Mouse (Mus musculus) liver, embryonic 11.5 days (tissue): ENCODE results near the gene Foxa2. TPM values are rescaled to one million over a fixed set of nuclear protein-coding genes. Genes with fewer than 3 reads are reported as not detected.

Experiments
- ATAC-seq: fragments of 200-750 bp; cut with Nextera tagmentation; replicated peaks from 2 replicates; pipeline ENCODE4 v1.8.0; 2017; ENCODE audit warnings: moderate number of reproducible peaks, mild to moderate bottlenecking, moderate TSS enrichment, moderate library complexity; ENCODE audit not compliant: low FRiP score
- DNase-seq: peaks from one replicate; pipeline ENCODE4 v3.0.0-alpha.2; 2017; ENCODE audit warnings: low spot score
- H3K27ac ChIP-seq: fragments of 300-500 bp; sonication (generic); 2 replicates; pipeline ENCODE4 v1.5.1; 2014; ENCODE audit warnings: mild to moderate bottlenecking, low read depth, low read length, control low read depth
- H3K27me3 ChIP-seq: fragments of 300-500 bp; sonication (generic); replicated peaks from 2 replicates; pipeline ENCODE4 v1.6.1; 2014; ENCODE audit warnings: low read length, mixed read lengths; ENCODE audit not compliant: control insufficient read depth, insufficient read depth
- H3K36me3 ChIP-seq: fragments of 300-500 bp; sonication (generic); 2 replicates; pipeline ENCODE4 v1.6.1; 2014; ENCODE audit warnings: mild to moderate bottlenecking, low read length, moderate library complexity, mixed read lengths; ENCODE audit not compliant: control insufficient read depth, insufficient read depth
- H3K4me1 ChIP-seq: fragments of 300-500 bp; sonication (generic); replicated peaks from 2 replicates; pipeline ENCODE4 v1.6.1; 2014; ENCODE audit warnings: low read length, mixed read lengths; ENCODE audit not compliant: control insufficient read depth, insufficient read depth
- H3K4me2 ChIP-seq: fragments of 300-500 bp; sonication (generic); 2 replicates; pipeline ENCODE4 v1.6.1; 2014; ENCODE audit warnings: mild to moderate bottlenecking, control low read depth, moderate library complexity
- H3K4me3 ChIP-seq: fragments of 300-500 bp; sonication (generic); 2 replicates; pipeline ENCODE4 v1.5.1; 2014; ENCODE audit warnings: low read depth, low read length, control low read depth
- H3K9ac ChIP-seq: fragments of 300-500 bp; sonication (generic); 2 replicates; pipeline ENCODE4 v1.6.1; 2014; ENCODE audit warnings: low read depth, low read length, control low read depth
- H3K9me3 ChIP-seq: fragments of 300-500 bp; sonication (generic); 2 replicates; pipeline ENCODE4 v1.6.1; 2016; ENCODE audit warnings: low read length, inconsistent platforms, mixed read lengths; ENCODE audit not compliant: control insufficient read depth
- WGBS: fragments of 180-500 bp; shearing (Covaris S2); extraction: QIAGEN DNeasy Blood & Tissue Kit; methylation state at CpG from one replicate; pipeline ENCODE4 v1.1.7; 2014; 5-methylcytosine and 5-hydroxymethylcytosine counted together
- polyA plus RNA-seq: library from polyadenylated mRNA; unstranded; fragments of >200 nt; fragmentation: Nextera tagmentation; extraction: Ambion mirVana; gene quantifications from 2 replicates; pipeline ENCODE4 v1.2.1, GENCODE M21; 2014

The Foxa2 gene
- polyA plus RNA-seq, 1 experiment from 2014 or later: 8.8 TPM

GRCm38 (mm10) chr2:148042126-148042640 is 4.6 kb downstream of the Foxa2 start:
- Histone ChIP-seq H3K4me2 (no peak overlapping the region), H3K27me3 (peaks cover 100% of the 10 kb centered on the region), H3K9me3 (no peaks in the 10 kb centered on the region), H3K36me3 (no peaks in the 10 kb centered on the region), H3K27ac (no peak overlapping the region), H3K9ac (no peak overlapping the region), H3K4me1 (no peaks in the 10 kb centered on the region), H3K4me3 (no peak overlapping the region)
- 32% methylated on average over 3 of the region's 3 CpGs for WGBS
- no peak for ATAC-seq
- no peak for DNase-seq

- H3K9me3 ChIP-seq: no peaks in the 10 kb centered on the region
- H3K4me3 ChIP-seq: no peak overlapping the region
- 8% methylated on average over 5 of the region's 5 CpGs for WGBS
- H3K9ac ChIP-seq: no peak overlapping the region
- 0 out of 2 replicates have a peak, but pooled peaks cover 2% of the 10 kb centered on the region for H3K4me1 ChIP-seq
- H3K36me3 ChIP-seq: no peaks in the 10 kb centered on the region
- DNase-seq (no peak), ATAC-seq (no peak)
- H3K4me2 ChIP-seq: no peak overlapping the region
- peaks cover 100% of the 10 kb centered on the region for H3K27me3 ChIP-seq
- no peak overlapping the region for H3K27ac ChIP-seq
Observed at GRCm38 (mm10) chr2:148041381-148041780, 5.4 kb downstream of the Foxa2 start.

GRCm38 (mm10) chr2:148040236-148041121 is 6.3 kb downstream of the Foxa2 start:
- DNase-seq (no peak), ATAC-seq (no peak)
- H3K27ac ChIP-seq: no peak overlapping the region
- peaks cover 100% of the 10 kb centered on the region for H3K27me3 ChIP-seq
- H3K9ac ChIP-seq: no peak overlapping the region
- 0 out of 2 replicates have a peak, but pooled peaks cover 2% of the 10 kb centered on the region for H3K4me1 ChIP-seq
- H3K4me3 ChIP-seq: peak overlapping the region; percentile 46
- H3K4me2 ChIP-seq: peak overlapping the region; percentile 43
- H3K36me3 ChIP-seq: no peaks in the 10 kb centered on the region
- 2% methylated on average over 37 of the region's 37 CpGs for WGBS
- no peaks in the 10 kb centered on the region for H3K9me3 ChIP-seq

- H3K27ac ChIP-seq: peak overlapping the region; percentile 73
Observed at GRCm38 (mm10) chr2:148039351-148040235, 7.2 kb downstream of the Foxa2 start.

GRCm38 (mm10) chr2:148038366-148039310 is 8.1 kb downstream of the Foxa2 start:
- Histone ChIP-seq H3K27me3 (peaks cover 100% of the 10 kb centered on the region), H3K9me3 (no peaks in the 10 kb centered on the region), H3K36me3 (no peaks in the 10 kb centered on the region), H3K4me2 (peak overlapping the region; percentile 41), H3K9ac (peak overlapping the region; percentile 55), H3K4me1 (0 out of 2 replicates have a peak, but pooled peaks cover 2% of the 10 kb centered on the region), H3K4me3 (peak overlapping the region; percentile 46), H3K27ac (no peak overlapping the region)
- 3% methylated on average over 42 of the region's 42 CpGs for WGBS
- DNase-seq: no peak
- no peak for ATAC-seq

More at GRCm38 (mm10) chr2:148039351-148040235, 7.2 kb downstream of the Foxa2 start:
- H3K9ac ChIP-seq: peak overlapping the region; percentile 55
- WGBS: 3% methylated on average over 52 of the region's 53 CpGs
- H3K9me3 ChIP-seq: no peaks in the 10 kb centered on the region
- 0 out of 2 replicates have a peak, but pooled peaks cover 2% of the 10 kb centered on the region for H3K4me1 ChIP-seq
- peak overlapping the region; percentile 41 for H3K4me2 ChIP-seq
- peak overlapping the region; percentile 46 for H3K4me3 ChIP-seq
- peaks cover 100% of the 10 kb centered on the region for H3K27me3 ChIP-seq
- no peaks in the 10 kb centered on the region for H3K36me3 ChIP-seq
- DNase-seq (peak; percentile 56), ATAC-seq (0 out of 2 replicates have a peak, but pooled peaks have one; percentile 16)

- ATAC-seq (no peak), DNase-seq (no peak)
- 4% methylated on average over 4 of the region's 4 CpGs for WGBS
Observed at GRCm38 (mm10) chr2:148036611-148037160, 10.1 kb downstream of the Foxa2 start.

GRCm38 (mm10) chr2:148030991-148031675 is 15.6 kb downstream of the Foxa2 start:
- no peak overlapping the region for H3K9ac ChIP-seq
- H3K4me1 ChIP-seq: no peaks in the 10 kb centered on the region
- H3K4me2 ChIP-seq: peak overlapping the region; percentile 40
- no peak overlapping the region for H3K4me3 ChIP-seq
- 11% methylated on average over 6 of the region's 6 CpGs for WGBS
- no peak overlapping the region; the same call in 1 of the 2 replicates for H3K27ac ChIP-seq
- no peaks in the 10 kb centered on the region for H3K36me3 ChIP-seq
- DNase-seq (no peak), ATAC-seq (no peak)
- peaks cover 69% of the 10 kb centered on the region for H3K27me3 ChIP-seq
- no peaks in the 10 kb centered on the region for H3K9me3 ChIP-seq

More at GRCm38 (mm10) chr2:148036611-148037160, 10.1 kb downstream of the Foxa2 start:
- H3K4me2 ChIP-seq: peak overlapping the region; percentile 26
- 0 out of 2 replicates have a peak, but pooled peaks cover 2% of the 10 kb centered on the region for H3K4me1 ChIP-seq
- no peak overlapping the region for H3K4me3 ChIP-seq
- peaks cover 93% of the 10 kb centered on the region for H3K27me3 ChIP-seq
- no peak overlapping the region for H3K9ac ChIP-seq
- no peaks in the 10 kb centered on the region for H3K36me3 ChIP-seq
- no peaks in the 10 kb centered on the region for H3K9me3 ChIP-seq
- no peak overlapping the region for H3K27ac ChIP-seq
